Mouse (Mus musculus): ENCODE results near the gene Mapkbp1. TPM values are rescaled to one million over a fixed set of nuclear protein-coding genes. Genes with fewer than 3 reads are reported as not detected.

Gene Mapkbp1
- polyA plus RNA-seq, 1 experiment from 2014 or later, result 3.7 TPM

- ATAC-seq (ENCODE audit: insufficient read depth, low FRiP score, low TSS enrichment) (no peak), DNase-seq (ENCODE audit: low spot score) (no peak)
- H3K36me3 ChIP-seq (ENCODE audit: control insufficient read depth, insufficient read depth, low read length), result no peaks in the 10 kb centered on the region
- H3K4me1 ChIP-seq (ENCODE audit: control insufficient read depth, insufficient read depth, low read length), result no peaks in the 10 kb centered on the region
- no peaks in the 10 kb centered on the region for H3K9me3 ChIP-seq (ENCODE audit: control insufficient read depth, low read length)
- H3K4me3 ChIP-seq (ENCODE audit: low read depth, low read length), result no peak overlapping the region
- no peak overlapping the region for H3K27ac ChIP-seq (ENCODE audit: low read depth, low read length)
- H3K4me2 ChIP-seq (ENCODE audit: low read depth), result no peak overlapping the region
- no peak overlapping the region for H3K9ac ChIP-seq (ENCODE audit: low read length)
- WGBS, result 87% methylated on average over 10 of the region's 10 CpGs
- no peaks in the 10 kb centered on the region for H3K27me3 ChIP-seq (ENCODE audit: control insufficient read depth, insufficient read depth, low read length)
Observed at GRCm38 (mm10) chr2:120055923-120056322, 83.4 kb downstream of the Mapkbp1 start.

- Histone ChIP-seq H3K27ac (ENCODE audit: low read depth, low read length) (no peak overlapping the region), H3K4me1 (ENCODE audit: control insufficient read depth, insufficient read depth, low read length) (no peaks in the 10 kb centered on the region), H3K36me3 (ENCODE audit: control insufficient read depth, insufficient read depth, low read length) (no peaks in the 10 kb centered on the region), H3K27me3 (ENCODE audit: control insufficient read depth, insufficient read depth, low read length) (no peaks in the 10 kb centered on the region), H3K9me3 (ENCODE audit: control insufficient read depth, low read length) (no peaks in the 10 kb centered on the region), H3K4me2 (ENCODE audit: low read depth) (no peak overlapping the region), H3K9ac (ENCODE audit: low read length) (no peak overlapping the region), H3K4me3 (ENCODE audit: low read depth, low read length) (no peak overlapping the region)
- WGBS, result 87% methylated on average over 4 of the region's 4 CpGs
- DNase-seq (ENCODE audit: low spot score) (no peak), ATAC-seq (ENCODE audit: insufficient read depth, low FRiP score, low TSS enrichment) (no peak)
Observed at GRCm38 (mm10) chr2:120058818-120059217, 86.3 kb downstream of the Mapkbp1 start.

- 92% methylated on average over 3 of the region's 3 CpGs for WGBS
- H3K27me3 ChIP-seq (ENCODE audit: control insufficient read depth, insufficient read depth, low read length), result no peaks in the 10 kb centered on the region
- H3K9ac ChIP-seq (ENCODE audit: low read length), result no peak overlapping the region
- H3K27ac ChIP-seq (ENCODE audit: low read depth, low read length), result no peak overlapping the region
- no peaks in the 10 kb centered on the region for H3K4me1 ChIP-seq (ENCODE audit: control insufficient read depth, insufficient read depth, low read length)
- H3K9me3 ChIP-seq (ENCODE audit: control insufficient read depth, low read length), result no peaks in the 10 kb centered on the region
- no peak overlapping the region for H3K4me3 ChIP-seq (ENCODE audit: low read depth, low read length)
- no peak for DNase-seq (ENCODE audit: low spot score)
- no peak overlapping the region for H3K4me2 ChIP-seq (ENCODE audit: low read depth)
- ATAC-seq (ENCODE audit: insufficient read depth, low FRiP score, low TSS enrichment), result no peak
- no peaks in the 10 kb centered on the region for H3K36me3 ChIP-seq (ENCODE audit: control insufficient read depth, insufficient read depth, low read length)
Observed at GRCm38 (mm10) chr2:120059466-120059865, 87.0 kb downstream of the Mapkbp1 start.

GRCm38 (mm10) chr2:120060190-120060589, 87.7 kb downstream of the Mapkbp1 start:
- no peaks in the 10 kb centered on the region for H3K36me3 ChIP-seq (ENCODE audit: control insufficient read depth, insufficient read depth, low read length)
- no peak overlapping the region for H3K4me3 ChIP-seq (ENCODE audit: low read depth, low read length)
- no peak for ATAC-seq (ENCODE audit: insufficient read depth, low FRiP score, low TSS enrichment)
- H3K27ac ChIP-seq (ENCODE audit: low read depth, low read length), result no peak overlapping the region
- H3K9ac ChIP-seq (ENCODE audit: low read length), result no peak overlapping the region
- DNase-seq (ENCODE audit: low spot score), result no peak
- no peaks in the 10 kb centered on the region for H3K27me3 ChIP-seq (ENCODE audit: control insufficient read depth, insufficient read depth, low read length)
- WGBS, result 73% methylated on average over 6 of the region's 6 CpGs
- H3K4me2 ChIP-seq (ENCODE audit: low read depth), result no peak overlapping the region
- no peaks in the 10 kb centered on the region for H3K9me3 ChIP-seq (ENCODE audit: control insufficient read depth, low read length)
- H3K4me1 ChIP-seq (ENCODE audit: control insufficient read depth, insufficient read depth, low read length), result no peaks in the 10 kb centered on the region

GRCm38 (mm10) chr2:120060651-120061050, 88.2 kb downstream of the Mapkbp1 start:
- H3K4me3 ChIP-seq (ENCODE audit: low read depth, low read length), result no peak overlapping the region
- no peaks in the 10 kb centered on the region for H3K27me3 ChIP-seq (ENCODE audit: control insufficient read depth, insufficient read depth, low read length)
- no peaks in the 10 kb centered on the region for H3K4me1 ChIP-seq (ENCODE audit: control insufficient read depth, insufficient read depth, low read length)
- no peaks in the 10 kb centered on the region for H3K36me3 ChIP-seq (ENCODE audit: control insufficient read depth, insufficient read depth, low read length)
- 72% methylated on average over 9 of the region's 9 CpGs for WGBS
- H3K9me3 ChIP-seq (ENCODE audit: control insufficient read depth, low read length), result no peaks in the 10 kb centered on the region
- ATAC-seq (ENCODE audit: insufficient read depth, low FRiP score, low TSS enrichment), result no peak
- no peak for DNase-seq (ENCODE audit: low spot score)
- no peak overlapping the region for H3K9ac ChIP-seq (ENCODE audit: low read length)
- H3K4me2 ChIP-seq (ENCODE audit: low read depth), result no peak overlapping the region
- no peak overlapping the region for H3K27ac ChIP-seq (ENCODE audit: low read depth, low read length)

GRCm38 (mm10) chr2:120062248-120062647, 89.7 kb downstream of the Mapkbp1 start:
- ATAC-seq (ENCODE audit: insufficient read depth, low FRiP score, low TSS enrichment) (no peak), DNase-seq (ENCODE audit: low spot score) (no peak)
- Histone ChIP-seq H3K9me3 (ENCODE audit: control insufficient read depth, low read length) (no peaks in the 10 kb centered on the region), H3K36me3 (ENCODE audit: control insufficient read depth, insufficient read depth, low read length) (no peaks in the 10 kb centered on the region), H3K27ac (ENCODE audit: low read depth, low read length) (no peak overlapping the region), H3K4me1 (ENCODE audit: control insufficient read depth, insufficient read depth, low read length) (no peaks in the 10 kb centered on the region), H3K27me3 (ENCODE audit: control insufficient read depth, insufficient read depth, low read length) (no peaks in the 10 kb centered on the region), H3K4me3 (ENCODE audit: low read depth, low read length) (no peak overlapping the region), H3K4me2 (ENCODE audit: low read depth) (no peak overlapping the region), H3K9ac (ENCODE audit: low read length) (no peak overlapping the region)
- 87% methylated on average over 8 of the region's 8 CpGs for WGBS

GRCm38 (mm10) chr2:120064639-120065038, 92.1 kb downstream of the Mapkbp1 start:
- H3K9me3 ChIP-seq (ENCODE audit: control insufficient read depth, low read length), result no peaks in the 10 kb centered on the region
- H3K9ac ChIP-seq (ENCODE audit: low read length), result no peak overlapping the region
- DNase-seq (ENCODE audit: low spot score) (no peak), ATAC-seq (ENCODE audit: insufficient read depth, low FRiP score, low TSS enrichment) (no peak)
- no peaks in the 10 kb centered on the region for H3K27me3 ChIP-seq (ENCODE audit: control insufficient read depth, insufficient read depth, low read length)
- no peak overlapping the region for H3K4me3 ChIP-seq (ENCODE audit: low read depth, low read length)
- no peak overlapping the region for H3K4me2 ChIP-seq (ENCODE audit: low read depth)
- H3K4me1 ChIP-seq (ENCODE audit: control insufficient read depth, insufficient read depth, low read length), result no peaks in the 10 kb centered on the region
- WGBS, result 86% methylated on average over 6 of the region's 6 CpGs
- no peak overlapping the region for H3K27ac ChIP-seq (ENCODE audit: low read depth, low read length)
- no peaks in the 10 kb centered on the region for H3K36me3 ChIP-seq (ENCODE audit: control insufficient read depth, insufficient read depth, low read length)

GRCm38 (mm10) chr2:120065243-120065642, 92.7 kb downstream of the Mapkbp1 start:
- Histone ChIP-seq H3K9me3 (ENCODE audit: control insufficient read depth, low read length) (no peaks in the 10 kb centered on the region), H3K4me2 (ENCODE audit: low read depth) (no peak overlapping the region), H3K9ac (ENCODE audit: low read length) (no peak overlapping the region), H3K4me1 (ENCODE audit: control insufficient read depth, insufficient read depth, low read length) (no peaks in the 10 kb centered on the region), H3K36me3 (ENCODE audit: control insufficient read depth, insufficient read depth, low read length) (no peaks in the 10 kb centered on the region), H3K27ac (ENCODE audit: low read depth, low read length) (no peak overlapping the region), H3K27me3 (ENCODE audit: control insufficient read depth, insufficient read depth, low read length) (no peaks in the 10 kb centered on the region), H3K4me3 (ENCODE audit: low read depth, low read length) (no peak overlapping the region)
- WGBS, result 90% methylated on average over 10 of the region's 10 CpGs
- no peak for ATAC-seq (ENCODE audit: insufficient read depth, low FRiP score, low TSS enrichment)
- no peak for DNase-seq (ENCODE audit: low spot score)

- H3K4me2 ChIP-seq (ENCODE audit: low read depth), result no peak overlapping the region
- H3K27ac ChIP-seq (ENCODE audit: low read depth, low read length), result no peak overlapping the region
- no peak overlapping the region for H3K9ac ChIP-seq (ENCODE audit: low read length)
- no peaks in the 10 kb centered on the region for H3K36me3 ChIP-seq (ENCODE audit: control insufficient read depth, insufficient read depth, low read length)
- 91% methylated on average over 3 of the region's 3 CpGs for WGBS
- DNase-seq (ENCODE audit: low spot score), result no peak
- H3K27me3 ChIP-seq (ENCODE audit: control insufficient read depth, insufficient read depth, low read length), result no peaks in the 10 kb centered on the region
- no peaks in the 10 kb centered on the region for H3K4me1 ChIP-seq (ENCODE audit: control insufficient read depth, insufficient read depth, low read length)
- no peaks in the 10 kb centered on the region for H3K9me3 ChIP-seq (ENCODE audit: control insufficient read depth, low read length)
- no peak for ATAC-seq (ENCODE audit: insufficient read depth, low FRiP score, low TSS enrichment)
- no peak overlapping the region for H3K4me3 ChIP-seq (ENCODE audit: low read depth, low read length)
Observed at GRCm38 (mm10) chr2:120066224-120066623, 93.7 kb downstream of the Mapkbp1 start.
